Mouse (Mus musculus) monocyte, adult 2 months (primary cell): ENCODE results near the gene Erlec1.

Experiments used
- DNase-seq, 2 experiments: peaks; one replicate each; pipeline ENCODE4 v3.0.0; 2022; ENCODE audit warnings: low spot score in 2 of 2, low read depth in 1 of 2

Gene Erlec1

DNA sequence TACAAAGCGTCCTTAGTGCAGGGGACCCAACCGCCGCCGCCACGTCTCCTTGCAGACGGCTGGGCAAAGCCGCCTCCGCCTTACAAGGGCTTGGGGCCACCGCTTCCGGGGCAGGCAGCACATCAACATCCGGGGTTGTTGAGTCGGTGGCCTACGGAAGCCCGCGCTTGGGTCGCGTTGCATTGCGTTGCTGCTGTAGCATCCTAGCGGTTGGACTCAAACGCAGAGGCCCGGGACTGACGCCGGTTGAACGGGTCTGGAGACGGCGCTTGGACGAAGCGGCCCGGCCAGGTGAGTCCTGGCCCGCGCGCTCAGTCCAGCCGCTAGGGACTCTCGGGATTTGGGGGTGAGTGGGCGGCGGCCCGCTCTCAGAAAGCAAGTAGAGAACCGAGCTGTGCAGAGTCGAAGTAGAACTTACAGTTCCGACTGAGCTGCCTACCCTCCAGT, at the start of gene Erlec1:
Gene Erlec1, minus strand, starts transcription at position 57 of the 447 bp plus-strand sequence.
- peak; percentile 27 to 66 for DNase-seq

DNA sequence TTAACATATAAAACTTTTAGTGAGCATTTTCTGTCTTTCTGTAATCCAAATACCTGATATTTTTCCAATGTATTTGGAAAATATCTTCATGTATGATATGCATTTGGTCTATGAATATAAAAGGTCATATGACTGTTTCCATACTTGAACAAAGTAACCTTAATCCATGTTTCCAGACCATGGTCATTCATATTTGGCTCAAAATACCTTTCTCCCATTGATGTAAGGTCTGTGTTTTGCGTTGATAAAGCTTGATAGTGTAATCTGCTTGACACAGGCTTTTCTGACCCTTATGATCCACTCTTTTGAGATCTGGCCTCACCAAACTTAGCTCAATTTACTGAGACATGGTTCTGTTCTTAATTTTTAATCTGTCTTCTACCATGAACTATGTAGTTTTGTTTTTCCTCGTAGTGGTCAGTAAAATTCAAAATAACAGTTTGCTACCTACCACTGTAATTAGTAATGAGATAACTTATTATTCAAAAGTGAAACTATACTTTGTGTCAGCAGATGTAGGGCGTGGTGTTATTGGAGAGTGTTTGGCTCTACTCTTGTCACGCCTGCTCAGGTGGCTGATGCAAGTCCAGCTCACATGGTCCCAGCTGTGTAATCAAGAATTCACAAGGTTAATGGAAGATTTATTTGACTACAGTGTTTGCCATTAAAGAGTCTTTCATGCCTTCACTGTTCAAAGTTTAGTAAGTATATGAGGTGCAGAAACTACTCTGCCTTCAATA, 47.2 kb upstream of the Erlec1 start:
- no peak for DNase-seq

DNA sequence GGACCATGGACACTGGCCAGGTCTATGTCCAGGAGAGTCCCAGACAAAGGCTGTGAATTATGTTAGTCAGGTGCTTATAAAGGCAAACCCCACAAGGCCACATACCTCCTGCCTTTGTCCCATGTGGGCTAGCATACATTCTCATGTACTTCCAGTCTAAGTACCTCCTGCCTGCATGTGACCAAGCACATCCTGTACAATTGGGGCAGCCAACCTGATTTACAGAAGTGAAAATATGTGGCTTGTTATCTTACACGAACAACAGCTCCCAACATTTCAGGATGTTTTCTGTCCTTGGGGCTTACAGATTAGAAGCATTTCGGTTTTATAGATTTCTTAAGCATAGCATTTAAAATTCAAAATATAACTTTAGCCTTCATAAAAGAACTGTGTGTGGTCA, 45.9 kb upstream of the Erlec1 start:
- no peak for DNase-seq

DNA sequence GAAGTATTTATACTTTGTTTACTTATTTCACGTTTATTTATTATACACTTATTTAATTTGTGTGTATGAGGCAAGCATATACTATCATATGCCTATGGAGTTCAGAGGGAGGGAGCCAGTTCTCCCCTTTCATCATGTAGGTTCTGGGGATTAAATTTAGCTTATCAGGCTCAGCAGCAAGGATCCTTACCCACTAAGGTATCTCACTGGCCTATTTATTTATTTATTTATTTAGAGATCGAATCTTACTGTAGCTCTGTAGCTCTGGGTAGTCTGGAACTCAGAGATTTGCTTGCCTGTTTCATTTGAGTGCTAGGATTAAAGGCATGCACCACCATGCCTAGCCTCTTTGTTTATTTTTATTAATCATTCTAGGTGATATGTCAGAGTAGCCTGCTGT, 44.6 kb upstream of the Erlec1 start:
- DNase-seq, result no peak

DNA sequence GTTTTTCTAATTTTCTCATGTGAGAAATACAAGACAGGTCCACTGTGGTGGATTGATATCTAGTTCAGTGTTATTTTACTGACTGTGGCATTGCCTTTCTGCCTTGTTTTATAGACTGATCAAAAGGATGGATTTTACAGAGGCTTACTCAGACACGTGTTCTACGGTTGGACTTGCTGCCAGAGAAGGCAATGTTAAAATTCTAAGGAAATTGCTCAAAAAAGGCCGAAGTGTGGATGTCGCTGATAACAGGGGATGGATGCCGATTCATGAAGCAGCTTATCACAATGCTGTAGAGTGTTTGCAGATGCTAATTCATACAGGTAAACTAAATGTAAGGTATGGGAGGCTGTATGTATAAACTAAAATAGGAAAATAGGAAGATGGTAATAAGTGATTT, 44.1 kb upstream of the Erlec1 start:
- DNase-seq, result no peak

DNA sequence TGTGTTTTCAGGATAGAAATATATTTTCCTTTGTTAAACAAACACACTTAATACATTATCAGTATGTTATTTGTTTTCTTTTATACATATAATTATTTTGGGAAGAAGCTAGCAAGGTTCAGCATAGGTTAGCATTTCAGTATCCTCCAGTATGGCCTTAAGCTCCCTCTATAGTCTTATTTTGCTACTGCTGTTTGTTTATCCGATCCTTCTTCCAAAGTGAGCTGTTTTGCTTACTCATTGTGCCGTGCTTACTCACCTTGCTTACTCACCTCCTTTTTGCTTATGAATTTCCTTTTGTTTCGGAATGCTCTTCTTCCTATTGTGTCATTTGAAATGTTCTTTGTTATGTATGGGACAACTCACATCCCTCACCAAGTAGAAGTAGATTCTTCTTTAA, 42.5 kb upstream of the Erlec1 start:
- no peak for DNase-seq

DNA sequence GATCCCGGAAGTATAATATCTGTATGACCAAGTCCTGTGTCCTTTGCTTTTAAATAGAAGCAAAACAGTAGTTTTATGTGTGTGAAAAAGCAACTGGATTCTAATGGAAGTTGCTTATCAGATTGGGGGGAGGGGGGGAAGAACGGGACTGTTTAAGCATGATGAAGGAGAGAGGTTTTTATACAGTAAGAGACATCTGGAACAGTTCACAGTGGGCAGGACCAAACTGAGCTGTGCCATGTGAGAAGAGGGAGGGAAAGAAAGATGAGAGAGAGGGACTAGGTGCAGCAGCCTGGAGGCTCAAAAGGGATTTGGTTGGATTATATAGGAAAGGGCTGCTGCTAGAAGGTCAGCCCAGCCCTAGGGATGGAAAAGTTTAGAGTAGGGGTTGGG, 32.5 kb upstream of the Erlec1 start:
- no peak for DNase-seq

DNA sequence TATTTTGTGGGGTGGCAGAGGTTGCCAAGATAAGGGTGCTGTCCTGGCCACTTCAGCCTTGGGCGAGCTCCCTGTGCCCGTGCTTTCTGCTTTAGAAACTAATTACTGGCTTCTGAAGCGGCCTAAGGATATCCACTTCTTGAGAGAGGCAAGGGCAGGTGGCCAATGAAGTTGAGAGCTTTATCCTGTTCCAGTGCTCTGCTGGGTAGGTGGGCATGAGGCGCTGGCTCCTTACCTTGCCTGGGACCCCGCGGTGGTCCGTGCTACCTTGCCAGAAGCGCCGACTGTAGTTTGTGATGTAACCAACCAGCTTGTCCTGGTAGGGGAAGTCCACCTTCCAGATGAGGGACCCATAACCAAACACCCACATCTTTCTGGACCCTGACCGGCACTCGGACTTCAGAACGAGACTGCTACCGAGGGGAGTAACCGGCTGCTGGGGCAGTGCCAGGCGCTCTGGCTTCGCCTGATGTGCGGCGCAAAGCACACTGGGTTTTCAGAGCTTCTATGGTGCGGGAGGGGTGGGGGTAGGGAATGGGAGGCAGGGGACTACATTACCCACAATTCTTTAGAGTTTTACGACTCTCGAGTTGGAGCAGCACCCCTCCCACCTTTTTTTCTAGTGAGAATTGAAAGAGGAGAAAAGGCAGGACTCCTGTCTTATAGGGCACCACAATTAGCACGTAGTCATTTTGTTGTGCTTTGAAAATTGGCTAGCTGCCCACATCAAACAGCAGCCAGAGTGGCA, 31.9 kb upstream of the Erlec1 start, which contains the start of gene Chac2:
Gene Chac2, minus strand, starts transcription at position 474 of the 748 bp plus-strand sequence.
- DNase-seq, result peak; percentile 1 to 15

DNA sequence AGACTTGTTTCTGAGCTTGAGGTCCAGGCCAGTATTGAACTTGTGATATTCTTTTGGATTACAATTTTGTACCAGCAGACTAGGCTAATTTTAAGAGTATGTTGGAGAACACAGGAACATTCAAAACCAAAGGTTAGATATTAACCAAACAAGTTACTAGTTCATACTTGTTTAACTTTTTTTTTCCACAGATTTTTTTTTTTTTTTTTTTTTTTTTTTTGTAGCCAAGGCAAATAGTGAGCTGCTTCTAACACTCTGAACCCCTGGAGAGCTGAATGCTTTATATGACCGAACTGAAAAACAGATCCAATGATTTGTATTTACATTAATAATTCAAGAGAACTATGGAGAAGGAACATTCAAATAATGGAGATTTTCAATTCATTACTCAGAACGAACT, 31.1 kb upstream of the Erlec1 start:
- DNase-seq, result no peak

DNA sequence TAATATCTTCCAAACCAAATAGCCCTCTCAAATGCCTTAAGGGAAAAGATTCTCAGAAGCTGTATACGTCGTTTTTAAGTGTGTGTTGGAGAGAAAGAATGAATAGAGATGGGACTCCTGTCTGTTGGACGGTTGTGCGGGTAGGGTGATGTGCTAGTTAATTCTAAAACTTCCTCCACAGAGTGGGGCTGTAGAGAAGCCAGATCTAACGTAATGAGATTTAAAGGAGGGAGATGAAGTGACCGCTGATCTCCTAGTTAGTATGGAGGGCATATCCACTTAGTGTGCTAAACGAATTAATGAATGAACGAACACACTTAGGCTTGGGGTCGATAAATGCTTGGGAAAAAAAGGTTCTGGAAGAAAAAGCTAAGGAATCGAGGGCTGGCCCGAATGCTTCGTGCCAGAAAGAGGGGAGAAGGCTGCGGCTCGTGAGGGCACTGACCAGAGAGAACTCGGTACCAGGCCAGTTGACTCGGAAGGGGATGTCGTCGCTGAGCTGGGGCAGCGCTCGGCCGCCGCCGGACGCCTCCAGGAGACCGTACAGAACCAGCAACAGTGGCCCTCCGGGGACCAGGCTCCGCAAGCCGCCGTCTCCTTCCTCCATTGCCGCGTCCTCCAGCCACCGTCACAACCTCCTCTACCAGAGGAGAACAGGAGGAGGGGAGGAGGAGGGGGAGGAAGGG, 523 bp downstream of the Erlec1 start:
- DNase-seq, result peak in 1 of 2 experiments; percentile 2

DNA sequence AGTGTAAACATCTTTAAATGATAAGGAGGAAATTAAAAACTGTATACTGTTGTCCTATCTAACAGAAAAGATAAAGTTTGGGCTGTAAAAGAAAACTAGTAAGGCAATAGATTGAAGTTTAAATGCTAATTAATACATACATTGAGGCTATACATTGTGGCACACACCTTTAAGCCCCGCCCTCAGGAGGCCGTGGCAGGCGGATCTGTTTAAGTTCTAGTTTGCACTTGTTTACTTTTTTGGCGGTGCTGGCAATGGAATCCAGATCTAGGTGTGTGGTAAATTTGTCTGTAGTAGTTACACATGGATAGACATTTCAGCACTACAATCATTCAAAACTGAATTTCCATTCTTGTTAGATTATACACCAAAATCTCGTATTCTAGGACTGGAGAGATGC, 1.3 kb downstream of the Erlec1 start:
- DNase-seq, result no peak

DNA sequence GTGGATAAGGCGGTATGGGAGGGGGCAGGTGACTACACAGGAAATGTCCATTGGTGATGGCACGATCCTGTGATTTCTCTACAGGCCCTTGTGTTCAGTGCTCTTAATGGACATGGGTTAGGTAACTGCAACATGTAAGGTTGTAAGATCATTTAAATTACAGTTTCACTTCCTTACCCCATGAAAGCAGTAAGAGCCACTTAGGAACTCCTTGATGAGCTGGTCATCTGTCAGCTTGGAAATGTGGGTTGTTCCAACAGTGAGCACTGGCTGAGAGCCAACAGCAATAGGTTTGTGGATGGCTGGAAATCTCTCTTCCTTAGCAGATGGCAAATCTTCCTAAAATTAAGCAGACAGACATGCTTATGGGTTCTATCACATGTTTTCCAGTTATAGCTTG, 10.6 kb downstream of the Erlec1 start:
- no peak for DNase-seq

DNA sequence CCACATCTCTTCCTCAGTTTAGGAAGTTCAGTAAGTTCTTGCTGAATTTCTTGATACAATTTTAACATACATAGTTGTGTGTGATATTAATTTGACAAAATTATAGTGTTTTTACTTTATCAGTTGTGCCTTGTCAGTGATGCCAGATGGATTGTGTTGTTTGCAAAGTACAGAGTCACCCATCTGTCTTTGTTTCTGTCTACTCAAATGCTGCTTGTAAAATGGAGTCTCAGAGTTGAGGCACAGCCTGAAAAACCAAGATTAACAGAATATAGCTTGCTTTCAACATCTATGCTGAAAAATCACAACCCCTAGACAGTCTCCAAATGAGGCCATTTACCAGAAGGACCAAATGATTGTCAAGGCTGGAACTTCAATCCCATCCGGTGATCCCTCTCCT, 25.6 kb downstream of the Erlec1 start:
- no peak for DNase-seq

DNA sequence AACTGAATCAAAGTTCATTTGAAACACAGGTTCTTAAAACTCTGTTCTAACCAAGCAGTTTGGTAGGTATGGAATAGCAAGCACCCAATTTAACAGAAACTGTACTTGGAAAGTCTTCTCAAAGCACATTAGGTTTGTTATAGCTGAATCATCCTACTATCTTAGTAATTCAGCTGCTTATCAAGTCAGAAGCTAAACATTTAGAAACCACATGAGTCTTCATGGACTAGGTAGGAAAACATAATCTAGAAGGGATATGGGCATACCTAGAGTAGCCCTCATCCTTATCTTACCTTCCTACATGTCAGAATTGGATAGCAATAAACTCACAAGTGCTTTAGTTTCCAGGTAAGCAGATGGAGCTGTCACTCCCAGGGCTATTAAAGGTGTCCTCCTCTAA, 26.1 kb downstream of the Erlec1 start:
- DNase-seq, result no peak

DNA sequence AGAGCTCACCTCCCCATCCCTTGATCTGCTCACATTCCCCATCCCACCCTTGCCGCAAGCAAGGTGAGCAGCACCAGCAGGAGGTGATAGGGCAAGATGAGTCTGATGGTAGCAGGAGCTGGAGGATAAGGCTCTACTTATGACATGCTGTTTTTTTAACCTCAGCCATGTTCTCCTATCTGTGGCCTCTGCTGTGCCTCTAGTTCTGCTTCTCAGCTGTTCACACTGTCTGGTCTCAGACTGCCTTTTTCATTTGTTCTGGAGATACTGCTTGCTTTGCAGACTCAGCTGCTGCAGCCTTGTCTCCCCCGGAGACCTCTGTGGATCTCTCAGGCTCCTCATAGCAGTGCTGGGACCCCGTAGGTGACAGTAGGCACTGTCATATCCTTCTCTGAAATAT, 30.9 kb downstream of the Erlec1 start:
- no peak for DNase-seq

DNA sequence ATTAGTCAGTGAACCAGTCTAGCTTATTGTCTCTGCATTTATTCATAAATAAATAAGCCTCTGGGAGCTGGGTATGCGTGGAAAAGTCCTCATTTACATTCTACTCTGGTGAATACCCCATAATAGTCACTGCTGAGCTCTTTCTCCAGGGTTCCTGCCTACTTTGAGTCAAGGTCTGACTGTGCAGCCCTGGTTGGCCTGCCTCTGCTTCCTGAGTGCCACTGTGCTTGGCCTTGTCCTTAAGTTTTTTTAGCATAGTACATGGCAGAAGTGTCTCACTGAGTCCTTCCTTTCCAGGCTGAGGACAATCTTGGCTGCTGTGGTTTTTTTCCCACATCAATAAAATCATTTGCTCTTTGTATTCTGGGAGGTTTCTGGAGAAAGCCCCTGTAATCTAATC, 33.5 kb downstream of the Erlec1 start:
- no peak for DNase-seq

DNA sequence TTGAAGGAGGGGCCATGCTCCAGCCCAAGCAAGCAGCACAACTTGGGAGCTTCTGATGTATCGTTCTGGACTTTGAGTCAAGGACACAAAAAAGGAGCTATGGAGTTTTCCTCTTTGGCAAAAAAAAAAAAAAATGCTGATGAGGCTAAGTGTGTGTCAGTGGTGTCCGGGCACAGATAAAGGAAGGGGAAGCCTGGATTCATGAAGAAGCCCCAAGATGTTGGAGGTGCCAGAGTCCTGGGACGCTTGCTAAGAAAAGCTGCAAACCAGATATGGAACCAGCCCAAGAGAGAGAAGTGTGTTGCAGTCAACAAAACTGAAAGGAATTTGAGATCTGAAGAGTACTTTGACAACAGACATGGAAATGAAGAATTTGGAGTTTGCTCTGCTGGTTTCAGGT, 41.8 kb downstream of the Erlec1 start:
- DNase-seq, result no peak

DNA sequence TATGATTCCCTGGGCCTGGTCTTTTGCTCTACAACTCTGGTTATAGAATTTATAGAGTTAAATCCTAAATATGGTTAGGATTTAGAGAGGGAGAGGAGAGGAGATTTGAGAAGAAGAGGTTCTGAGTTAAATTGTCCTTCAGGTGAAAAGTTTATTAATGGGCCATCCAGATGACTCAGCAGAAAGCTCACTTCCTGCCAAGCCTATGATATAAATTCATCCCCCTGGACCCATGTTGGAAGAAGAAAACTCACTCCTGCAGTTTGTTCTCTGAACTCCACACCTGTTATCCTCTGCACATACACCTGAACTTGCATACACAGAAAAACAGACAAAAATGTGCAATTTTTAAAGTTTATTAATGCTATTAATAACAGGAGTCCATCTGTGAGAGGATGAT, 54.8 kb downstream of the Erlec1 start:
- DNase-seq, result no peak

DNA sequence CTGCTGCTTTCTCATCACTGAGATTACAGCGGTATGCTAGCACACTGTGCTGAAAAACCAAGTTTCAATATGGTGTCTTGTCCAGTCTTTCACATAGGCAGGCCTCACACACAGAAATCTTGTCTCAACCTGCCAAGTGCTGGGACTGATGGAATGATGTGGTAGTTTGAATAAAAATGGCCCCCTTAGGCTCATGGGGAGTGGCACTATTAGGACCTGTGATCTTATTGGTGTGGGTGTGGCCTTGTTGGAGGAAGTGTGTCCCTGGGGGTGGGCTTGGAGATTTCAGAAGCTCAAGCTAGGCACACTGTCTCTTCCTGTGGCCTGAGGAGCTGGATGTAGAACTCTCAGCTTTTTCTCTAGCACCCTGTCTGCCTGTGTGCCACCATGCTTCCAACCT, 57.9 kb downstream of the Erlec1 start:
- DNase-seq, result no peak

DNA sequence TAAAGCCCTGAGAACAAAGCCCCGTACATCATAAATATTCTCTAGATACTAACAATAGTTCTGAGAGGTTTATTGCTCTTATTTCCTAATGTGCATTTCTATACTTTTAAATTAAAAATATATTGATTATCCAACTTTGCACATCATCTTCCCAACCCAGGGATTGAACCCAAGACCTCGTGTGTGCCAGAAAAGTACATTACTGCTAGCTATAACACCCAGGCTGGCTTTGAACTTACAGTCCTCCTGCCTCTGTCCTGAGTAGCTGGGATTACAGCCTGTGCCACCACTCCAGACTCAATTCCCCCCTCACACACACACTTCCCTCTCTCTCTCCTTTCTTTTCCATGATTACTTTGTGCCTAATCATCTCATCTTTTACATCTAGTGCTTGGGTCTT, 66.0 kb downstream of the Erlec1 start:
- DNase-seq, result no peak

DNA sequence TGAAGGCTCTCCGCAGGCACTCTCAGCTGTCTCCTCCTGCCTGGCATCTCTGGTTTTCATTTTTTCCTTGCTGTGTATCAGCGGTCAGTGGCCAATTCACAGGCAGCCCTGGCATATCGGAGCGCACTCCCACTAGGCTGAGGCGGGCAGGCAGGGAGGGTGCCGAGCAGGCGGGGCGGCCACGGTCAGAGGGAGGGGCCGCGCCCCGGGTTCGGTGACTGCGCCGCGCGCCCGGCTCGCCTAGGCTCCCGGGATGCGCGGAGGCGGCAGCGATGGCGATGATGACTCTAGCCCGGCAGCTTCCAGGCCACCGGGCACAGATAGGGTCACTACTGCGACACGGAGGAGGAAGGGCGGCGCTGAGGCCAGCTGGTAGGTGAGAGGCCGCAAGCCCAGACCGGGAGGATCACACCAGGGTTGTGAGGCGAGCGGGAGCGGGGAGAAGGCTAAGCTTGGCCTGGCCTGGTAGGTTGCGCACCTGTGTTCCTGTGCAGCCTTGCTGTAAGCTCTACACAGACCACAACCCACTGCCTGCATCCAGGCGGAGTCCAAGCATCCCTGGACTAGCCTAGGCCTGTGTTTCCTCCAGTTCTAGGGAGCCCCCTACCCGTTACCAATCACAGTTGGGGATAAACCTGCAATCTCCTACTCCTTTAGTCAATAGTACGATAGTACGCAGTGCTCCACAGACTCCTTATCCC, 68.8 kb downstream of the Erlec1 start, which contains the start of the genes Gpr75 and Asb3:
Gene Gpr75, plus strand, starts transcription at position 188 of the 701 bp plus-strand sequence.
Gene Asb3, plus strand, starts transcription at position 246 of the 701 bp plus-strand sequence.
- no peak for DNase-seq
